Mouse (Mus musculus): ENCODE results near the gene Erc2. TPM values are rescaled to one million over a fixed set of nuclear protein-coding genes. Genes with fewer than 3 reads are reported as not detected.

The Erc2 gene
- polyA plus RNA-seq, 1 experiment, result 0.10 TPM

- Histone ChIP-seq H3K4me1 (peaks cover 16% of the 10 kb centered on the region), H3K9me3 (no peaks in the 10 kb centered on the region; the same call in 1 of the 2 replicates), H3K4me3 (replicated peaks) (no peak overlapping the region), H3K36me3 (replicated peaks; ENCODE audit: low read length) (no peaks in the 10 kb centered on the region), H3K27me3 (replicated peaks) (peaks cover 62% of the 10 kb centered on the region)
- TF ChIP-seq GATA1 (IDR thresholded peaks at IDR 0.05; ENCODE audit: borderline replicate concordance, low read length) (no peak), FLI1 (IDR thresholded peaks at IDR 0.05; ENCODE audit: low read length) (no peak)
These were observed 881.0 kb downstream of the Erc2 start for GRCm38 (mm10) chr14:28503276-28503675.

GRCm38 (mm10) chr14:28504101-28505050 lies 882.1 kb downstream of the Erc2 start, which contains the start of gene Wnt5a:
Gene Wnt5a, plus strand, starts transcription at chr14:28504750.
- peak within 1 kb of the TSS; percentile 84 for H3K4me3 ChIP-seq (replicated peaks)
- TF ChIP-seq FLI1 (IDR thresholded peaks at IDR 0.05; ENCODE audit: low read length), result no peak
- TF ChIP-seq GATA1 (IDR thresholded peaks at IDR 0.05; ENCODE audit: borderline replicate concordance, low read length), result no peak
- H3K9me3 ChIP-seq, result no peaks in the 10 kb centered on the region; the same call in 1 of the 2 replicates

GRCm38 (mm10) chr14:28505051-28505585 lies 882.9 kb downstream of the Erc2 start:
- Histone ChIP-seq H3K4me3 (replicated peaks) (peak overlapping the region; percentile 84), H3K36me3 (replicated peaks; ENCODE audit: low read length) (no peaks in the 10 kb centered on the region), H3K27me3 (replicated peaks) (peaks cover 80% of the 10 kb centered on the region), H3K9me3 (no peaks in the 10 kb centered on the region; the same call in 1 of the 2 replicates), H3K4me1 (peaks cover 16% of the 10 kb centered on the region)
- TF ChIP-seq GATA1 (IDR thresholded peaks at IDR 0.05; ENCODE audit: borderline replicate concordance, low read length), result no peak
- no peak for TF ChIP-seq FLI1 (IDR thresholded peaks at IDR 0.05; ENCODE audit: low read length)

More at GRCm38 (mm10) chr14:28504101-28505050, 882.1 kb downstream of the Erc2 start, which contains the start of gene Wnt5a:
- peaks cover 73% of the 10 kb centered on the region for H3K27me3 ChIP-seq (replicated peaks)
- H3K36me3 ChIP-seq (replicated peaks; ENCODE audit: low read length), result no peaks in the 10 kb centered on the region
- peaks cover 16% of the 10 kb centered on the region for H3K4me1 ChIP-seq

GRCm38 (mm10) chr14:28505586-28506375 lies 883.6 kb downstream of the Erc2 start:
- Histone ChIP-seq H3K9me3 (no peaks in the 10 kb centered on the region; the same call in 1 of the 2 replicates), H3K27me3 (replicated peaks) (peaks cover 84% of the 10 kb centered on the region), H3K36me3 (replicated peaks; ENCODE audit: low read length) (no peaks in the 10 kb centered on the region), H3K4me1 (peaks cover 16% of the 10 kb centered on the region), H3K4me3 (replicated peaks) (peak overlapping the region; percentile 84)
- no peak for TF ChIP-seq GATA1 (IDR thresholded peaks at IDR 0.05; ENCODE audit: borderline replicate concordance, low read length)
- TF ChIP-seq FLI1 (IDR thresholded peaks at IDR 0.05; ENCODE audit: low read length), result no peak

GRCm38 (mm10) chr14:28506376-28506831 lies 884.2 kb downstream of the Erc2 start:
- Histone ChIP-seq H3K27me3 (replicated peaks) (peaks cover 88% of the 10 kb centered on the region), H3K4me3 (replicated peaks) (no peak overlapping the region)
- TF ChIP-seq GATA1 (IDR thresholded peaks at IDR 0.05; ENCODE audit: borderline replicate concordance, low read length), result no peak
- TF ChIP-seq FLI1 (IDR thresholded peaks at IDR 0.05; ENCODE audit: low read length), result no peak

GRCm38 (mm10) chr14:28507011-28507410 lies 884.8 kb downstream of the Erc2 start:
- Histone ChIP-seq H3K27me3 (replicated peaks) (peaks cover 94% of the 10 kb centered on the region), H3K4me1 (peaks cover 16% of the 10 kb centered on the region), H3K9me3 (no peaks in the 10 kb centered on the region; the same call in 1 of the 2 replicates), H3K4me3 (replicated peaks) (no peak overlapping the region), H3K36me3 (replicated peaks; ENCODE audit: low read length) (no peaks in the 10 kb centered on the region)
- TF ChIP-seq FLI1 (IDR thresholded peaks at IDR 0.05; ENCODE audit: low read length) (no peak), GATA1 (IDR thresholded peaks at IDR 0.05; ENCODE audit: borderline replicate concordance, low read length) (no peak)

More at GRCm38 (mm10) chr14:28506376-28506831, 884.2 kb downstream of the Erc2 start:
- no peaks in the 10 kb centered on the region for H3K36me3 ChIP-seq (replicated peaks; ENCODE audit: low read length)
- peaks cover 16% of the 10 kb centered on the region for H3K4me1 ChIP-seq
- no peaks in the 10 kb centered on the region; the same call in 1 of the 2 replicates for H3K9me3 ChIP-seq

GRCm38 (mm10) chr14:28507471-28507870 lies 885.2 kb downstream of the Erc2 start:
- Histone ChIP-seq H3K9me3 (no peaks in the 10 kb centered on the region; the same call in 1 of the 2 replicates), H3K27me3 (replicated peaks) (peaks cover 96% of the 10 kb centered on the region), H3K36me3 (replicated peaks; ENCODE audit: low read length) (no peaks in the 10 kb centered on the region), H3K4me1 (peaks cover 16% of the 10 kb centered on the region), H3K4me3 (replicated peaks) (no peak overlapping the region)
- TF ChIP-seq GATA1 (IDR thresholded peaks at IDR 0.05; ENCODE audit: borderline replicate concordance, low read length), result no peak
- no peak for TF ChIP-seq FLI1 (IDR thresholded peaks at IDR 0.05; ENCODE audit: low read length)

- Histone ChIP-seq H3K27me3 (replicated peaks) (peaks cover 93% of the 10 kb centered on the region), H3K4me3 (replicated peaks) (no peak overlapping the region), H3K36me3 (replicated peaks; ENCODE audit: low read length) (no peaks in the 10 kb centered on the region), H3K9me3 (no peaks in the 10 kb centered on the region; the same call in 1 of the 2 replicates), H3K4me1 (peaks cover 16% of the 10 kb centered on the region)
- TF ChIP-seq FLI1 (IDR thresholded peaks at IDR 0.05; ENCODE audit: low read length), result no peak
- TF ChIP-seq GATA1 (IDR thresholded peaks at IDR 0.05; ENCODE audit: borderline replicate concordance, low read length), result no peak
These were observed 886.3 kb downstream of the Erc2 start for GRCm38 (mm10) chr14:28508288-28509258.
